Mouse (Mus musculus) lung, adult 2 months (tissue): ENCODE results near the gene Ptprg.

Experiments used
- CTCF ChIP-seq: fragments of 200-500 bp; IDR thresholded peaks from 2 replicates; pipeline ENCODE4 v1.5.1; 2011; ENCODE audit warnings: mild to moderate bottlenecking, low read length, control low read depth; ENCODE audit not compliant: insufficient read depth
- POLR2A ChIP-seq: fragments of 200-500 bp; IDR thresholded peaks from 2 replicates; pipeline ENCODE4 v1.6.1; 2011; ENCODE audit warnings: low read depth, mild to moderate bottlenecking, control low read depth, low read length, borderline replicate concordance; ENCODE audit errors: extremely low read depth

DNA sequence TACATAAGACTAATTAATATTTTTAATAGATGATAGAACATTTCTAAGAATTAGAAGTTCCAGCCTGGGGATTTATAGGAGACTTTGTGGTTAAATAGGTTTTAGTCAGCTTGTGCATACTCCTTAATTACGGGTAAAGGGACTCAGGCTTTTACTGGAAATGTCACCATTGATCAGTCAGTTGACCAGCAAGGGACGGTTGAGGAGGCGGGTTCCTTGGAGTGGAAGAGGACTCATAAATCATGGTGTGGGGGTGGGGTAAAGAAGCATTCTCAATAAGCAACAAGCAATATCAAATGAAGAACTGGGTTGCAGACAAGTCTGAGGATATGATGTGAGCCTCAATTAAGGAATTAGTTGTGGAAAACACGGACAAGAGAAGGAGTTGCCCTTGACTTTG, 438.8 kb downstream of the Ptprg start:
- TF ChIP-seq CTCF (no peak), POLR2A (no peak)
